Mouse (Mus musculus) small intestine, adult 2 months (tissue): ENCODE data around the gene Gm15446. TPM values are rescaled to one million over a fixed set of nuclear protein-coding genes. Genes with fewer than 3 reads are reported as not detected.
A peak's percentile ranks its signal among the peaks of the same experiment; 100 is the strongest.
"Not testable (repeated sequence)": the region's sequence is repeated elsewhere in the genome, so short reads cannot be mapped to it uniquely, and the experiment has no call there.

Source experiments
- H3K27ac ChIP-seq: fragments of 200-500 bp; 2 replicates; pipeline ENCODE4 v1.5.1; 2012; ENCODE audit warnings: low read depth, low read length, control low read depth, inconsistent platforms; ENCODE audit not compliant: insufficient read depth
- H3K27me3 ChIP-seq: fragments of 200-500 bp; 2 replicates; pipeline ENCODE4 v1.6.1; 2012; ENCODE audit warnings: mild to moderate bottlenecking, moderate library complexity, low read length, inconsistent platforms; ENCODE audit not compliant: control insufficient read depth, insufficient read depth
- H3K36me3 ChIP-seq: fragments of 200-500 bp; 2 replicates; pipeline ENCODE4 v1.6.1; 2012; ENCODE audit warnings: mild to moderate bottlenecking, low read length, control low read depth, inconsistent platforms; ENCODE audit not compliant: control insufficient read depth, insufficient read depth
- H3K4me1 ChIP-seq: fragments of 200-500 bp; 2 replicates; pipeline ENCODE4 v1.6.1; 2012; ENCODE audit warnings: low read length, inconsistent platforms, mixed read lengths; ENCODE audit not compliant: control insufficient read depth, insufficient read depth, insufficient read length
- H3K4me3 ChIP-seq: fragments of 200-500 bp; 2 replicates; pipeline ENCODE4 v1.5.1; 2012; ENCODE audit warnings: low read depth, mild to moderate bottlenecking, control low read depth, inconsistent platforms, low read length, moderate library complexity
- CTCF ChIP-seq: fragments of 200-500 bp; IDR thresholded peaks from 2 replicates; pipeline ENCODE4 v1.5.1; 2012; ENCODE audit warnings: low read depth, mild to moderate bottlenecking, control low read depth, inconsistent platforms, low read length, moderate library complexity, mixed read lengths; ENCODE audit not compliant: insufficient replicate concordance, insufficient read length; ENCODE audit errors: extremely low read depth
- POLR2A ChIP-seq: fragments of 200-500 bp; IDR thresholded peaks from 2 replicates; pipeline ENCODE4 v1.6.1; 2012; ENCODE audit warnings: low read depth, mild to moderate bottlenecking, control low read depth, inconsistent platforms, low read length, moderate library complexity
- WGBS: fragments of 180-500 bp; shearing (Covaris S2); methylation state at CpG from one replicate; pipeline ENCODE4 v1.1.7; 2018; 5-methylcytosine and 5-hydroxymethylcytosine counted together
- polyA plus RNA-seq: library from polyadenylated mRNA; depleted of rRNA; stranded (reverse); fragments of >200 nt; gene quantifications from 2 replicates; pipeline ENCODE4 v1.2.3, GENCODE M21; 2012; rRNA removed

Gene Gm15446
- 0.23 and 0.33 TPM in 2 replicates for polyA plus RNA-seq

- H3K36me3 ChIP-seq, H3K27me3 ChIP-seq, H3K4me1 ChIP-seq: not testable (repeated sequence)
- Histone ChIP-seq H3K4me3 (peak within 1 kb of the TSS; percentile 87), H3K27ac (0 out of 2 replicates have a peak within 1 kb of the TSS, but pooled peaks have one; percentile 3)
- WGBS, result under 1% methylated on average over 22 of the region's 22 CpGs
Observed at GRCm38 (mm10) chr5:109923261-109924071, at the start of gene Gm15446. Gene Gm15446 (plus strand): TSS chr5:109923400.

- H3K27ac ChIP-seq, H3K27me3 ChIP-seq, H3K4me3 ChIP-seq, H3K36me3 ChIP-seq, H3K4me1 ChIP-seq: not testable (repeated sequence)
- 10% methylated on average over 2 of the region's 2 CpGs for WGBS
Observed at GRCm38 (mm10) chr5:109924129-109924528, 929 bp downstream of the Gm15446 start.

- Histone ChIP-seq H3K36me3 (no peaks in the 10 kb centered on the region), H3K4me3 (no peak overlapping the region), H3K27me3 (no peaks in the 10 kb centered on the region), H3K27ac (no peak overlapping the region), H3K4me1 (no peaks in the 10 kb centered on the region)
- TF ChIP-seq CTCF (no peak), POLR2A (no peak)
Observed at GRCm38 (mm10) chr5:109924936-109925335, 1.7 kb downstream of the Gm15446 start.

GRCm38 (mm10) chr5:109950281-109950680, 27.1 kb downstream of the Gm15446 start:
- no peaks in the 10 kb centered on the region for H3K36me3 ChIP-seq
- H3K27me3 ChIP-seq, result no peaks in the 10 kb centered on the region
- TF ChIP-seq POLR2A, result no peak
- no peak for TF ChIP-seq CTCF
- no peak overlapping the region for H3K27ac ChIP-seq
- no peaks in the 10 kb centered on the region for H3K4me1 ChIP-seq
- no CpG with 5 or more reads among the region's 1 CpGs for WGBS
- H3K4me3 ChIP-seq, result no peak overlapping the region

GRCm38 (mm10) chr5:109980743-109981142, 57.5 kb downstream of the Gm15446 start:
- not testable (repeated sequence) for H3K4me1 ChIP-seq, H3K4me3 ChIP-seq, H3K36me3 ChIP-seq, H3K27me3 ChIP-seq, H3K27ac ChIP-seq
- no CpG with 5 or more reads among the region's 2 CpGs for WGBS

Other genes starting within 250 kb of the Gm15446 start
- not detected in 2 replicates for gene 5430403G16Rik, start 232.4 kb upstream of the Gm15446 start, polyA plus RNA-seq
- gene 4930522L14Rik, start 171.5 kb upstream of the Gm15446 start, polyA plus RNA-seq, result 0.24 TPM in 1 of 2 replicates, not detected in the other
- 0.34 and 1.0 TPM in 2 replicates for gene Zfp932, start 73.1 kb downstream of the Gm15446 start, polyA plus RNA-seq
- gene Gm17655, start 149.1 kb downstream of the Gm15446 start, polyA plus RNA-seq, result not detected in 2 replicates
- gene Gm35315, start 171.0 kb downstream of the Gm15446 start, polyA plus RNA-seq, result 0.05 TPM in 1 of 2 replicates, not detected in the other
- gene Plcxd1, start 176.6 kb downstream of the Gm15446 start, polyA plus RNA-seq, result 0.28 and 0.86 TPM in 2 replicates
- gene Gtpbp6, start 184.8 kb downstream of the Gm15446 start, polyA plus RNA-seq, result 53.2 and 101 TPM in 2 replicates
- gene Zfp605, start 186.7 kb downstream of the Gm15446 start, polyA plus RNA-seq, result 0.04 and 0.10 TPM in 2 replicates
- gene Chfr, start 212.4 kb downstream of the Gm15446 start, polyA plus RNA-seq, result 24.6 and 65.1 TPM in 2 replicates